Mouse (Mus musculus) cerebellum, adult 2 months (tissue): ENCODE measurements at regions not wholly inside any gene's neighbourhood (a gene's known extent, or its start where the extent isn't known, plus 50 kb on each side); places are given as distances from the start of the nearest gene placed in this dataset.

Source experiments
- DNase-seq, 2 experiments: peaks; one replicate each; pipeline ENCODE4 v3.0.0; 2021
- H3K27ac ChIP-seq: fragments of 200-500 bp; 2 replicates; pipeline ENCODE4 v1.5.1; 2012; ENCODE audit warnings: low read length, control low read depth, inconsistent platforms; ENCODE audit not compliant: insufficient read depth
- H3K27me3 ChIP-seq: fragments of 200-500 bp; 2 replicates; pipeline ENCODE4 v1.6.1; 2012; ENCODE audit warnings: inconsistent platforms, mild to moderate bottlenecking, low read length, moderate library complexity; ENCODE audit not compliant: control insufficient read depth, insufficient read depth
- H3K4me1 ChIP-seq: fragments of 200-500 bp; 2 replicates; pipeline ENCODE4 v1.6.1; 2011; ENCODE audit warnings: low read length; ENCODE audit not compliant: control insufficient read depth, insufficient read depth
- H3K4me3 ChIP-seq: fragments of 200-500 bp; replicated peaks from 2 replicates; pipeline ENCODE3; 2011; ENCODE audit warnings: mild to moderate bottlenecking, low read depth, low read length, control low read depth; ENCODE audit not compliant: insufficient read depth
- CTCF ChIP-seq: fragments of 200-500 bp; IDR thresholded peaks from 2 replicates; pipeline ENCODE4 v1.5.1; 2011; ENCODE audit warnings: low read depth, mild to moderate bottlenecking, control low read depth, low read length, moderate library complexity, borderline replicate concordance; ENCODE audit not compliant: insufficient read depth
- POLR2A ChIP-seq: fragments of 200-500 bp; IDR thresholded peaks from 2 replicates; pipeline ENCODE4 v1.6.1; 2011; ENCODE audit warnings: low read length, control low read depth, borderline replicate concordance; ENCODE audit not compliant: insufficient read depth
- WGBS: fragments of 180-500 bp; shearing (Covaris S2); methylation state at CpG from one replicate; pipeline ENCODE4 v1.1.7; 2018; 5-methylcytosine and 5-hydroxymethylcytosine counted together

DNA sequence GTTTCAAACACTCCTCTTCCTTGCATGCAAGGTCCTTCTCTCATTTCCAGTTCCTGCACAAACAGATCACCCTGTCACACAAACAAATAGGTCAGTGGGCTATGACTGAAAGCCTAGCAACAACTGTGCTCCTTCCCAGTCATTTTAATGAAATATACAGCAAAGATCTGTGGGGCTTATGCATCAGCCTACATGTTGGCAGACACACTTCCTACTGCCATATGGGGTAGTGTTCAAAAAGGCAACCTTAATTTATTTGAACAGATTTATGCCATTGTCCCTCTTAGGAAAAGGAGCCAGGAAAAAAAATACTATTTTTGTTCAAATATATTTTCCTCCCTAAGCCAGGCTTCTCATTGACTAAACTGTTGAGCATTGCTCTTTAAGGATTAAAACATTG, 107.8 kb upstream of the Prr30 start:
- Histone ChIP-seq H3K27me3 (no peaks in the 10 kb centered on the region), H3K4me1 (no peaks in the 10 kb centered on the region), H3K27ac (no peak overlapping the region), H3K4me3 (no peak overlapping the region)
- TF ChIP-seq CTCF, result no peak
- DNase-seq, result peak in 1 of 2 experiments; percentile 14

GRCm38 (mm10) chr14:101304487-101305032, 104.4 kb upstream of the Prr30 start:
- H3K4me3 ChIP-seq, result no peak overlapping the region
- TF ChIP-seq POLR2A (no peak), CTCF (no peak)
- H3K27ac ChIP-seq, result no peak overlapping the region
- H3K4me1 ChIP-seq, result no peaks in the 10 kb centered on the region
- WGBS, result 40% methylated on average over 4 of the region's 4 CpGs
- H3K27me3 ChIP-seq, result no peaks in the 10 kb centered on the region
- DNase-seq, result no peak

DNA sequence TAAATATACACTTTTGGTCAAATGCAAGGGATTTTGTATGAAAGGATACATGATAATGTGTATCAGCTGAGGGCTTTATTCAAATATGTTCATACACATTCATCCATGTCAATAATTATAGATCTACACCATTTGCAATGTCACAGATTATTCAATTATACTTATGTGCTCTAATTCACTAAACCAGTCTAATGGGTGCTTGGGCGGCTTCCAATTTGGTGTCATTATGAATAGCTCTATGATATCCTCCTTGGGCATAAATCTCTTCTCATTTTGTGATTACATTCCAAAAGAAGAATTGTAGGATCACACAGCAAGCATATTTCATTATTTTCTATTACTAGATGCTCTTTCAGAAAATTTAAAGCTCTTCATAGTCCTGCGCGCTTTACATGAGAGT, 97.7 kb upstream of the Prr30 start:
- no peak for TF ChIP-seq POLR2A
- TF ChIP-seq CTCF, result no peak
- H3K27ac ChIP-seq, result no peak overlapping the region
- H3K27me3 ChIP-seq, result no peaks in the 10 kb centered on the region
- WGBS, result 93% methylated on average over 3 of the region's 3 CpGs
- DNase-seq, result no peak
- no peaks in the 10 kb centered on the region for H3K4me1 ChIP-seq
- H3K4me3 ChIP-seq, result no peak overlapping the region

DNA sequence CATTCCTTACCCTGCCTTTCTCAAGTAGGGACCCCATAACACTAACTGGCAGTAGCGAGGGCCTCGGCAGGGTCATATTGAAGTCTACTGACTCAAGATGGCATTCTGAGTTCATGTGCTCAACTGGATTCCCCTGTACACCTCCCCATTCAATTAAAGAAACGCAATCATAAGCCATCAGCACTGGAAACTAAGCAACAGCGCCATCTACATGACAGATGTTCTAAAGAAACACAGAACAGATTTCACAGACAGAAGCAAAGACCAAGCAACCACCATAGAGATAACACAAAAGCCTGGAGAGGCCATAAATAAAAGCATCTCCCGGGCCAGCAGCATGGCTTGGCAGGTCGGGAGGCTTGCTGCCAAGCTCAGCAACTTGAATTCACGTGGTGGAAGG, 94.6 kb upstream of the Prr30 start:
- WGBS, result 28% methylated on average over 7 of the region's 7 CpGs
- DNase-seq, result peak in 1 of 2 experiments; percentile 2
- Histone ChIP-seq H3K27ac (no peak overlapping the region), H3K27me3 (no peaks in the 10 kb centered on the region), H3K4me3 (no peak overlapping the region), H3K4me1 (no peaks in the 10 kb centered on the region)
- TF ChIP-seq POLR2A (no peak), CTCF (no peak)

- no peak overlapping the region for H3K4me3 ChIP-seq
- no peaks in the 10 kb centered on the region for H3K27me3 ChIP-seq
- no peak for DNase-seq
- H3K4me1 ChIP-seq, result no peaks in the 10 kb centered on the region
- WGBS, result 88% methylated on average over 4 of the region's 4 CpGs
- H3K27ac ChIP-seq, result no peak overlapping the region
- TF ChIP-seq CTCF (no peak), POLR2A (no peak)
These were observed 87.6 kb upstream of the Prr30 start for GRCm38 (mm10) chr14:101287755-101288154.

DNA sequence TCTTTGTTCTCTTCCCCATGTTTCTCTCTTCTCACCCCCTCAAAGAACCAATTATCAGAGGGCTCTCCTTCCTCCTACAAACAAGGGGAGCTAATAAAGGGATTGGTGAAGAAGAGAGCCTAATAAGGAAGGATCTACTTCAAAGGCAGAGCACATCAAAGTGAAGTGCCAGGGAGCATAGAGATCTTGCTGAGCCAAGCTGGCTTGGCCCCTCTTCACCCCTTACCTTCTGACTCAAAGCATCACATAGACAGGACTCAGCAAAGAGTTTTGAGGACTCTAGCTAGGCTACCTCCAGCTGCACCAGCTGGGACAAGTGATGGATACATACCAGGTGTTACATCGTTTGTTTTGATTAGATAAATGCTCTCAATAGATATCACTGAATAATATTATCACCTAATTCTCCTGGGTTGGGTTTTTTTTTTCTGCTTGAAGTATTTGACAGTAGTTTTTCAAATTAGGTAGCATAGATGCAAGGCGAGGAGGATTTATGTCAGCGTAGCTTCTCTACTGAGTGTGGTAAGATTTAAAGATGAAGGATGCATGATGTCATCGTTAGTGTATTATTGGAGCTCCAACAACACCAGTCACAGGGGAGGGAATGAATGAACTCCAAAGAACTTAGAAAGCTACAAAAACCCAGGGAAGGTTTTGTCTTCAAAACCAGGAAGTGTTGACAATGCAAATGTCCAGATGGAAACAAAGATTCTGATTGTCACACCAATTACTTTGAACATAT, 69.1 kb upstream of the Prr30 start:
- Histone ChIP-seq H3K4me1 (no peaks in the 10 kb centered on the region), H3K4me3 (no peak overlapping the region), H3K27ac (no peak overlapping the region), H3K27me3 (no peaks in the 10 kb centered on the region)
- TF ChIP-seq CTCF, result no peak
- TF ChIP-seq POLR2A, result no peak
- 77% methylated on average over 4 of the region's 4 CpGs for WGBS
- DNase-seq, result no peak

DNA sequence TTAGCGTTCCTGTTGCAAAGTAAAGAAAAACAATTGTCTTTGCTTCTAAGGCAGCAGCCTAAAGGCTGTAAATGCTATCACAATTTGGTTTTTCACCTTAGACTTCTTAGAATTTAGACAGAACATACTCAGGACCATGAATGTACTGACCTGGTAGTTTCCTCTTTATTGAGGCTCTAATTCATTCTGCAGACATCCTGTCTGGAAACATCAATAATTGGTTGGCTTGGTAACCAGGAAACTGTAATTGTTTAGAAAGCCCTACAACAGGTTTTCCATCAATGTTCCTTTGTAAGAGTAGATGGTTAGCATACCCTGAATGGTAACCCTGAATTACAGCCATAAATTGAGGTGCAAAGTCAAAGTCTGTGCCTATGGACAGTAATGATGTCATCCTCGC, 67.4 kb upstream of the Prr30 start:
- WGBS, result 96% methylated on average over 2 of the region's 2 CpGs
- no peak for DNase-seq
- H3K4me3 ChIP-seq, result no peak overlapping the region
- TF ChIP-seq CTCF, result no peak
- no peak for TF ChIP-seq POLR2A
- no peaks in the 10 kb centered on the region for H3K27me3 ChIP-seq
- H3K4me1 ChIP-seq, result no peaks in the 10 kb centered on the region
- H3K27ac ChIP-seq, result no peak overlapping the region
